In genomic region chr4:148530351-148530750, GRCm38 (mm10) we compare ENCODE assay signal across 26 mouse cellular contexts. TPM values are rescaled to one million over a fixed set of nuclear protein-coding genes. Genes with fewer than 3 reads are reported as not detected.
A peak's percentile ranks its signal among the peaks of the same experiment; 100 is the strongest.
DNase-seq lines count a peak whose midpoint lies in the region; TF ChIP-seq lines count a peak whose summit lies in the region.
"Had no signal": no experiment of that assay in that cellular context is flagged by ENCODE, and none has a peak within 500 bp of the region (broad histone marks: within the 10 kb centered on the region; RNA-seq: fewer than 3 reads in every experiment).

No protein-coding gene starts in this region.

- H3K79me3 ChIP-seq in C2C12 (ENCODE audit: low read depth), result no peaks in the 10 kb centered on the region

- H3K36me3 ChIP-seq in C2C12 (ENCODE audit: control insufficient read depth, insufficient read depth), result peaks cover 26% of the 10 kb centered on the region

- DNase-seq in adrenal gland, adult 8-10 months, result peak; percentile 21
- no peak for DNase-seq in adrenal gland, adult (ENCODE audit: inconsistent age in 2 of 2, low spot score in 1 of 2)
- no peak for DNase-seq in gastrocnemius, adult 2 months
- DNase-seq in gastrocnemius, postnatal 4 days (ENCODE audit: low spot score in 2 of 2), result no peak
- peak; percentile 13 for DNase-seq in fibroblast of lung, adult 2 months (ENCODE audit: low read depth)
- no peak for DNase-seq in frontal cortex, adult 2 months (ENCODE audit: extremely low spot score in 1 of 2, low spot score in 1 of 2)
- DNase-seq: cerebellum, adult 11 months; cerebellum, adult 2 months; cerebellum, adult 9-11 months; cerebellum, postnatal 25 days; gastrocnemius, postnatal 14 days; heart, postnatal 36 days; kidney, adult 18-20 months; kidney, adult 9 months had no signal

- intact Hi-C loops in gastrocnemius, adult 2 months (cut with DNase I), result no loop called here

- no peaks in the 10 kb centered on the region for H3K27me3 ChIP-seq in C2C12 (ENCODE audit: control insufficient read depth, insufficient read depth, insufficient read length)
- H3K27me3 ChIP-seq: embryonic facial prominence, embryonic 12.5 days; embryonic facial prominence, embryonic 15.5 days; forebrain, embryonic 12.5 days; forebrain, embryonic 15.5 days; heart, embryonic 12.5 days; heart, embryonic 15.5 days; hindbrain, embryonic 13.5 days; Patski had no signal

- H3K4me3 ChIP-seq in gastrocnemius, adult 2 months, result no peak overlapping the region
- H3K4me3 ChIP-seq in C2C12 (ENCODE audit: insufficient read depth, poor library complexity, severe bottlenecking), result no peak overlapping the region
- H3K4me3 ChIP-seq: embryonic facial prominence, embryonic 12.5 days; embryonic facial prominence, embryonic 15.5 days; forebrain, embryonic 12.5 days; forebrain, embryonic 15.5 days; heart, embryonic 12.5 days; heart, embryonic 15.5 days; hindbrain, embryonic 10.5 days; hindbrain, embryonic 13.5 days had no signal

- no peak overlapping the region for H3ac ChIP-seq in C2C12 (ENCODE audit: control insufficient read depth, insufficient read length, low read depth)

- no peaks in the 10 kb centered on the region for H3K79me2 ChIP-seq in C2C12 (ENCODE audit: control insufficient read depth, insufficient read depth)

- H3K27ac ChIP-seq in gastrocnemius, adult 2 months, result peak overlapping the region; percentile 73
- H3K27ac ChIP-seq: embryonic facial prominence, embryonic 12.5 days; embryonic facial prominence, embryonic 15.5 days; forebrain, embryonic 12.5 days; forebrain, embryonic 15.5 days; heart, embryonic 15.5 days; hindbrain, embryonic 10.5 days; hindbrain, embryonic 13.5 days; hindbrain, postnatal 0 days had no signal

- no peak for TF ChIP-seq CTCF in gastrocnemius, adult 2 months (IDR thresholded peaks at IDR 0.05)
- TF ChIP-seq CTCF in C2C12 (IDR thresholded peaks at IDR 0.05; ENCODE audit: control insufficient read depth, insufficient read depth, insufficient read length), result no peak

TF ChIP-seq in C2C12, 6 proteins besides CTCF, POLR2A, EP300 and RAD21:
- TF ChIP-seq MAX (IDR thresholded peaks at IDR 0.05) (no peak), USF1 (IDR thresholded peaks at IDR 0.05; ENCODE audit: low read depth) (no peak), CEBPB (IDR thresholded peaks at IDR 0.05; ENCODE audit: low read depth) (peak; percentile 28), MYOD1 (IDR thresholded peaks at IDR 0.05; ENCODE audit: control insufficient read depth, insufficient read length, low read depth) (no peak), FOSL1 (IDR thresholded peaks at IDR 0.05; ENCODE audit: insufficient read depth, low read length, poor library complexity, severe bottlenecking) (no peak)

RNA-seq across cellular contexts. Expression of gene Exosc10, which starts 27.9 kb away (rescaled TPM):
- 10 to 100 TPM; 42.4 to 58.8 (median 51.5) TPM for total RNA-seq in adrenal gland, adult 8-10 months (2022)
- 10 to 100 TPM; 21.0 to 21.6 TPM for total RNA-seq in gastrocnemius, adult 2 months (2021)
- total RNA-seq in gastrocnemius, postnatal 4 days (2021), result 10 to 100 TPM; 47.6 to 48.7 TPM
- polyA plus RNA-seq in C2C12 (2012; fragmentation: generic; extraction: Trizol), result 53.7 TPM
- polyA plus RNA-seq in frontal cortex, adult 2 months (2012; rRNA removed), result 44.8 and 45.4 TPM in 2 replicates

RNA-seq across cellular contexts. Expression of gene Angptl7, which starts 30.1 kb away (rescaled TPM):
- 1 to 10 TPM in 3 of 4 experiments, under 1 TPM in 1; 0.87 to 2.9 (median 1.4) TPM for total RNA-seq in adrenal gland, adult 8-10 months (2022)
- total RNA-seq in gastrocnemius, adult 2 months (2021), result 10 to 100 TPM; 27.8 to 52.8 TPM
- 1 to 10 TPM; 1.7 to 4.0 TPM for total RNA-seq in gastrocnemius, postnatal 4 days (2021)
- polyA plus RNA-seq in C2C12 (2012; fragmentation: generic; extraction: Trizol), result 0.04 TPM
- polyA plus RNA-seq in frontal cortex, adult 2 months (2012; rRNA removed), result 0.28 and 0.40 TPM in 2 replicates
- total RNA-seq: common myeloid progenitor, adult 5-6 weeks had no signal

Comparison
In these comparisons a context has a peak if more than half of its experiments do, and no peak if none do; other contexts are left out.
1. DNase-seq: peak in adrenal gland, adult 8-10 months (single experiment) and fibroblast of lung, adult 2 months (single experiment); none in adrenal gland, adult (0 of 2), gastrocnemius, adult 2 months (single experiment), gastrocnemius, postnatal 4 days (0 of 2) and frontal cortex, adult 2 months (0 of 2).
2. RNA of gene Angptl7, which starts 30.1 kb away (total RNA-seq): 27.8 to 52.8 TPM in gastrocnemius, adult 2 months; 1.7 to 4.0 TPM in gastrocnemius, postnatal 4 days and 0.87 to 2.9 TPM in adrenal gland, adult 8-10 months; every median in the first group is over 4 times any median in the second.